Mouse (Mus musculus) layer of hippocampus, postnatal 14 days (tissue): ENCODE measurements at regions not wholly inside any gene's neighbourhood (a gene's known extent, or its start where the extent isn't known, plus 50 kb on each side); places are given as distances from the start of the nearest gene placed in this dataset.

ENCODE experiments used
- DNase-seq, 2 experiments: peaks; one replicate each; pipeline ENCODE4 v3.0.0; 2021 to 2022; ENCODE audit warnings: low spot score in 2 of 2, mixed read lengths in 1 of 2

GRCm38 (mm10) chr2:81714716-81715115 lies 338.3 kb upstream of the Zfp804a start:
- DNase-seq: no peak

- no peak for DNase-seq
Measured at GRCm38 (mm10) chr2:81733484-81733883, 319.5 kb upstream of the Zfp804a start.

- peak in 1 of 2 experiments; percentile 1 for DNase-seq
Measured at GRCm38 (mm10) chr2:81734031-81734430, 319.0 kb upstream of the Zfp804a start.

- DNase-seq: no peak
Measured at GRCm38 (mm10) chr2:81765778-81766177, 287.2 kb upstream of the Zfp804a start.

- no peak for DNase-seq
Measured at GRCm38 (mm10) chr2:81783059-81783458, 270.0 kb upstream of the Zfp804a start.
